Mouse (Mus musculus): Measurements from ENCODE around the gene Pxt1. TPM values are rescaled to one million over a fixed set of nuclear protein-coding genes. Genes with fewer than 3 reads are reported as not detected.

The Pxt1 gene
- total and polyA plus RNA-seq, 2 experiments from 2014 or later = 0.15 to 0.49 TPM

GRCm38 (mm10) chr17:28897817-28898216 is 45.8 kb downstream of the Pxt1 start:
- ATAC-seq (ENCODE audit: low FRiP score) = no peak
- no peaks in the 10 kb centered on the region for H3K27me3 ChIP-seq (ENCODE audit: insufficient read depth, low read length)
- WGBS = 90% methylated on average over 5 of the region's 5 CpGs

GRCm38 (mm10) chr17:28896095-28896780 is 47.4 kb downstream of the Pxt1 start:
- Histone ChIP-seq H3K4me3 (ENCODE audit: low read depth, low read length) (no peak overlapping the region), H3K9ac (replicated peaks; ENCODE audit: low read length, poor library complexity, severe bottlenecking) (no peak overlapping the region), H3K27me3 (ENCODE audit: insufficient read depth, low read length) (no peaks in the 10 kb centered on the region), H3K27ac (ENCODE audit: low read depth, low read length) (no peak overlapping the region), H3K4me2 (ENCODE audit: low read depth, low read length, poor library complexity, severe bottlenecking) (no peak overlapping the region), H3K9me3 (ENCODE audit: low read length) (no peaks in the 10 kb centered on the region), H3K36me3 (ENCODE audit: insufficient read depth, low read length) (no peaks in the 10 kb centered on the region), H3K4me1 (ENCODE audit: insufficient read depth, low read length) (no peaks in the 10 kb centered on the region)
- DNase-seq (ENCODE audit: low spot score) = no peak
- 93% methylated on average over 11 of the region's 11 CpGs for WGBS
- no peak for ATAC-seq (ENCODE audit: low FRiP score)
- TF ChIP-seq CTCF (IDR thresholded peaks at IDR 0.05) = peak; percentile 43

More at GRCm38 (mm10) chr17:28897817-28898216, 45.8 kb downstream of the Pxt1 start:
- Histone ChIP-seq H3K9ac (replicated peaks; ENCODE audit: low read length, poor library complexity, severe bottlenecking) (no peak overlapping the region), H3K27ac (ENCODE audit: low read depth, low read length) (no peak overlapping the region), H3K36me3 (ENCODE audit: insufficient read depth, low read length) (no peaks in the 10 kb centered on the region), H3K4me3 (ENCODE audit: low read depth, low read length) (no peak overlapping the region), H3K4me2 (ENCODE audit: low read depth, low read length, poor library complexity, severe bottlenecking) (no peak overlapping the region), H3K4me1 (ENCODE audit: insufficient read depth, low read length) (no peaks in the 10 kb centered on the region), H3K9me3 (ENCODE audit: low read length) (no peaks in the 10 kb centered on the region)
- TF ChIP-seq CTCF (IDR thresholded peaks at IDR 0.05) = no peak
- no peak for DNase-seq (ENCODE audit: low spot score)

- ATAC-seq (ENCODE audit: low FRiP score) (no peak), DNase-seq (ENCODE audit: low spot score) (no peak)
- H3K4me1 ChIP-seq (ENCODE audit: insufficient read depth, low read length) = no peaks in the 10 kb centered on the region
- 96% methylated on average over 21 of the region's 21 CpGs for WGBS
- no peaks in the 10 kb centered on the region for H3K36me3 ChIP-seq (ENCODE audit: insufficient read depth, low read length)
- H3K9me3 ChIP-seq (ENCODE audit: low read length) = no peaks in the 10 kb centered on the region
- H3K27me3 ChIP-seq (ENCODE audit: insufficient read depth, low read length) = no peaks in the 10 kb centered on the region
- no peak overlapping the region for H3K4me2 ChIP-seq (ENCODE audit: low read depth, low read length, poor library complexity, severe bottlenecking)
- H3K9ac ChIP-seq (replicated peaks; ENCODE audit: low read length, poor library complexity, severe bottlenecking) = no peak overlapping the region
- no peak overlapping the region for H3K27ac ChIP-seq (ENCODE audit: low read depth, low read length)
- no peak overlapping the region for H3K4me3 ChIP-seq (ENCODE audit: low read depth, low read length)
- no peak for TF ChIP-seq CTCF (IDR thresholded peaks at IDR 0.05)
Observed at GRCm38 (mm10) chr17:28895217-28895875, 48.3 kb downstream of the Pxt1 start.

- Histone ChIP-seq H3K27ac (ENCODE audit: low read depth, low read length) (no peak overlapping the region), H3K9me3 (ENCODE audit: low read length) (no peaks in the 10 kb centered on the region), H3K4me2 (ENCODE audit: low read depth, low read length, poor library complexity, severe bottlenecking) (no peak overlapping the region), H3K4me3 (ENCODE audit: low read depth, low read length) (no peak overlapping the region), H3K36me3 (ENCODE audit: insufficient read depth, low read length) (no peaks in the 10 kb centered on the region), H3K4me1 (ENCODE audit: insufficient read depth, low read length) (no peaks in the 10 kb centered on the region), H3K9ac (replicated peaks; ENCODE audit: low read length, poor library complexity, severe bottlenecking) (no peak overlapping the region), H3K27me3 (ENCODE audit: insufficient read depth, low read length) (no peaks in the 10 kb centered on the region)
- DNase-seq (ENCODE audit: low spot score) = no peak
- TF ChIP-seq CTCF (IDR thresholded peaks at IDR 0.05) = no peak
- 84% methylated on average over 11 of the region's 11 CpGs for WGBS
- ATAC-seq (ENCODE audit: low FRiP score) = no peak
Observed at GRCm38 (mm10) chr17:28894050-28894767, 49.4 kb downstream of the Pxt1 start.

- no peak for TF ChIP-seq CTCF (IDR thresholded peaks at IDR 0.05)
- H3K4me3 ChIP-seq (ENCODE audit: low read depth, low read length) = no peak overlapping the region
- no peak overlapping the region for H3K27ac ChIP-seq (ENCODE audit: low read depth, low read length)
- ATAC-seq (ENCODE audit: low FRiP score) (no peak), DNase-seq (ENCODE audit: low spot score) (no peak)
- H3K4me2 ChIP-seq (ENCODE audit: low read depth, low read length, poor library complexity, severe bottlenecking) = no peak overlapping the region
- no peaks in the 10 kb centered on the region for H3K36me3 ChIP-seq (ENCODE audit: insufficient read depth, low read length)
- H3K27me3 ChIP-seq (ENCODE audit: insufficient read depth, low read length) = no peaks in the 10 kb centered on the region
- H3K9ac ChIP-seq (replicated peaks; ENCODE audit: low read length, poor library complexity, severe bottlenecking) = no peak overlapping the region
- H3K9me3 ChIP-seq (ENCODE audit: low read length) = peaks cover 11% of the 10 kb centered on the region; the same call in 1 of the 2 replicates
- no peaks in the 10 kb centered on the region for H3K4me1 ChIP-seq (ENCODE audit: insufficient read depth, low read length)
- WGBS = 82% methylated on average over 8 of the region's 8 CpGs
Observed at GRCm38 (mm10) chr17:28886266-28886665, 57.4 kb downstream of the Pxt1 start.

GRCm38 (mm10) chr17:28885231-28885630 is 58.4 kb downstream of the Pxt1 start:
- no peak overlapping the region for H3K4me2 ChIP-seq (ENCODE audit: low read depth, low read length, poor library complexity, severe bottlenecking)
- no peaks in the 10 kb centered on the region for H3K27me3 ChIP-seq (ENCODE audit: insufficient read depth, low read length)
- ATAC-seq (ENCODE audit: low FRiP score) (no peak), DNase-seq (ENCODE audit: low spot score) (no peak)
- H3K9me3 ChIP-seq (ENCODE audit: low read length) = peaks cover 11% of the 10 kb centered on the region; the same call in 1 of the 2 replicates
- no peak overlapping the region for H3K9ac ChIP-seq (replicated peaks; ENCODE audit: low read length, poor library complexity, severe bottlenecking)
- WGBS = 87% methylated on average over 8 of the region's 8 CpGs
- no peak overlapping the region for H3K27ac ChIP-seq (ENCODE audit: low read depth, low read length)
- H3K4me3 ChIP-seq (ENCODE audit: low read depth, low read length) = no peak overlapping the region
- TF ChIP-seq CTCF (IDR thresholded peaks at IDR 0.05) = no peak
- H3K36me3 ChIP-seq (ENCODE audit: insufficient read depth, low read length) = no peaks in the 10 kb centered on the region
- peaks cover 1% of the 10 kb centered on the region; the same call in 1 of the 2 replicates for H3K4me1 ChIP-seq (ENCODE audit: insufficient read depth, low read length)

Other genes starting within 250 kb of the Pxt1 start
- gene AC170998.1, start 217.8 kb downstream of the Pxt1 start, total RNA-seq (2014; rRNA removed) = 2.7 and 4.2 TPM in 2 replicates
- 1.8 and 3.2 TPM in 2 replicates for gene AC170998.1, start 217.8 kb downstream of the Pxt1 start, polyA plus RNA-seq (2015; fragmentation: Nextera tagmentation; extraction: Ambion mirVana)
- gene Mapk13, start 174.5 kb downstream of the Pxt1 start, total RNA-seq (2014; rRNA removed) = 0.66 and 1.5 TPM in 2 replicates
- 1.0 and 1.1 TPM in 2 replicates for gene Mapk13, start 174.5 kb downstream of the Pxt1 start, polyA plus RNA-seq (2015; fragmentation: Nextera tagmentation; extraction: Ambion mirVana)
- gene Brpf3, start 142.8 kb downstream of the Pxt1 start, total RNA-seq (2014; rRNA removed) = 14.9 and 21.5 TPM in 2 replicates
- 3.5 and 4.9 TPM in 2 replicates for gene Brpf3, start 142.8 kb downstream of the Pxt1 start, polyA plus RNA-seq (2015; fragmentation: Nextera tagmentation; extraction: Ambion mirVana)
- 0.05 and 0.14 TPM in 2 replicates for gene Pnpla1, start 85.4 kb downstream of the Pxt1 start, total RNA-seq (2014; rRNA removed)
- gene Pnpla1, start 85.4 kb downstream of the Pxt1 start, polyA plus RNA-seq (2015; fragmentation: Nextera tagmentation; extraction: Ambion mirVana) = 0.07 TPM in 1 of 2 replicates, not detected in the other
- gene 4930539E08Rik, start 28.5 kb downstream of the Pxt1 start, total RNA-seq (2014; rRNA removed) = 9.8 and 32.9 TPM in 2 replicates
- gene 4930539E08Rik, start 28.5 kb downstream of the Pxt1 start, polyA plus RNA-seq (2015; fragmentation: Nextera tagmentation; extraction: Ambion mirVana) = 4.3 and 4.5 TPM in 2 replicates
- 60.0 and 64.9 TPM in 2 replicates for gene Kctd20, start 8.1 kb upstream of the Pxt1 start, total RNA-seq (2014; rRNA removed)
- 63.2 and 63.8 TPM in 2 replicates for gene Kctd20, start 8.1 kb upstream of the Pxt1 start, polyA plus RNA-seq (2015; fragmentation: Nextera tagmentation; extraction: Ambion mirVana)
- gene Stk38, start 64.2 kb upstream of the Pxt1 start, total RNA-seq (2014; rRNA removed) = 44.2 and 58.1 TPM in 2 replicates
- gene Stk38, start 64.2 kb upstream of the Pxt1 start, polyA plus RNA-seq (2015; fragmentation: Nextera tagmentation; extraction: Ambion mirVana) = 42.1 and 47.9 TPM in 2 replicates
- gene Srsf3, start 88.8 kb upstream of the Pxt1 start, total RNA-seq (2014; rRNA removed) = 119 and 193 TPM in 2 replicates
- gene Srsf3, start 88.8 kb upstream of the Pxt1 start, polyA plus RNA-seq (2015; fragmentation: Nextera tagmentation; extraction: Ambion mirVana) = 284 and 296 TPM in 2 replicates
- 44.4 and 57.7 TPM in 2 replicates for gene Cdkn1a, start 147.1 kb upstream of the Pxt1 start, total RNA-seq (2014; rRNA removed)
- 220 and 237 TPM in 2 replicates for gene Cdkn1a, start 147.1 kb upstream of the Pxt1 start, polyA plus RNA-seq (2015; fragmentation: Nextera tagmentation; extraction: Ambion mirVana)
- gene Rab44, start 170.3 kb upstream of the Pxt1 start, total RNA-seq (2014; rRNA removed) = not detected in 2 replicates
- not detected in 2 replicates for gene Rab44, start 170.3 kb upstream of the Pxt1 start, polyA plus RNA-seq (2015; fragmentation: Nextera tagmentation; extraction: Ambion mirVana)

Measured in midbrain, postnatal 0 days (tissue).